ENCODE assay signal across 8 mouse cellular contexts in the genomic region with DNA sequence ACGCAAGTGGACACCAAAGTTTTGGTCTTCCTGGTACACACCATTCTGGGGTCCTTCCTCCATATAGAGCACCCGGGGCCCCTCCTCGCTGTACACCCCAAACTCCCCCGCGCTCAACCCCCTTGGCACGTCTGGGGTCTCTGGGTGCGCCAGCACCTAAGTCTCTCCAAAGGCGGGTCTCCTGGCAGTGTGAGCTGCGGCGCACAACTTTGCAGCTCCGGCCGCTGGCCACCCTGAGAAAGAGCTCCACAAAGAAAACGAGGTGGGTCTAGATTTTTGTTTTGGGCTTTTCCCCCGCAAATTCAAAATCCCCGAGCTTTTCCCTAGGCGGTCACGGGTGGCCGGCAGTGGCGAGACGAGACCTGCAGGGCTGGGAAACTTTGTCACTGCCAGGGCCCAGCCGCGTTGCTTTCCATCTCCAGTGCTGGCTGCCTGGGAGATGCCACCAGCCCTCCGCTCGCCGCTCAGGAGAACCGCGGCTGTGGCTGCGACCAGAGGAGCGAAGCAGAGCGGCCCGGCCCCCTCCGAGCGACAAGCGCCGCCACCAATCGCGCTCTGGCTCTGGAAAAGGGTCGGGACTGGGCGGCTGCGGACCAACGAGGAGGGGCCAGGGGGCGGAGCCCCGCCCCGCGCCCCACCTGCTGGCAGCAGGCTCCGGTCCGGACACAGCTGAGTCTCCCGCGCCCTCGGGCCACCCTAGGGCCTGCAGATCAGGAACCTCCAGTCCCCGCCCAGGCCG. TPM values are rescaled to one million over a fixed set of nuclear protein-coding genes. Genes with fewer than 3 reads are reported as not detected.
DNase-seq lines count a peak whose midpoint lies in the region; ATAC-seq and TF ChIP-seq lines count a peak whose summit lies in the region.

Galnt18 (minus strand) TSS at position 474 of the 739 bp plus-strand sequence.

- intact Hi-C loops in gastrocnemius, postnatal 14 days (cut with DNase I; ENCODE audit: low total_unique reads) = loop anchor here (5.0 kb wide), 1 partner anchor 188 kb away; no protein-coding TSS in a partner anchor

- no peaks in the 10 kb centered on the region for H3K9me3 ChIP-seq in hindbrain, postnatal 0 days (ENCODE audit: low read length)

- no peaks in the 10 kb centered on the region for H3K27me3 ChIP-seq in hindbrain, postnatal 0 days (ENCODE audit: insufficient read depth, low read length)

- ATAC-seq in hindbrain, postnatal 0 days = peak; percentile 96

- peak within 1 kb of the TSS; percentile 98 for H3K4me2 ChIP-seq in hindbrain, postnatal 0 days (ENCODE audit: low read depth, low read length)

- no peak for TF ChIP-seq CTCF in hindbrain, postnatal 0 days (IDR thresholded peaks at IDR 0.05; ENCODE audit: low read depth)

- peaks cover 8% of the 10 kb centered on the region; the same call in 1 of the 2 replicates for H3K4me1 ChIP-seq in hindbrain, postnatal 0 days (ENCODE audit: insufficient read depth, low read length)

- WGBS in hindbrain, postnatal 0 days = under 1% methylated on average over 49 of the region's 52 CpGs

- DNase-seq in adrenal gland, adult (ENCODE audit: inconsistent age in 2 of 2, low spot score in 1 of 2) = peak; percentile 96 to 98
- peak; percentile 94 for DNase-seq in embryo, embryonic 10 days (ENCODE audit: low spot score)
- peak; percentile 95 for DNase-seq in gastrocnemius, postnatal 14 days
- peak; percentile 94 for DNase-seq in hindbrain, postnatal 0 days (ENCODE audit: low spot score)
- peak; percentile 82 for DNase-seq in left cerebral cortex, adult 11 months (ENCODE audit: low spot score)
- peak; percentile 95 for DNase-seq in lung, postnatal 14 days
- DNase-seq in right cerebral cortex, adult 18-20 months = peak; percentile 96
- DNase-seq in urinary bladder, postnatal 14 days (ENCODE audit: low spot score) = peak; percentile 95

- H3K36me3 ChIP-seq in hindbrain, postnatal 0 days (ENCODE audit: insufficient read depth, low read length) = no peaks in the 10 kb centered on the region

- peak within 1 kb of the TSS; percentile 54 for H3K4me3 ChIP-seq in hindbrain, postnatal 0 days (ENCODE audit: low read length)

- no peak within 1 kb of the TSS for H3K27ac ChIP-seq in hindbrain, postnatal 0 days

- peak within 1 kb of the TSS; percentile 49 for H3K9ac ChIP-seq in hindbrain, postnatal 0 days (replicated peaks; ENCODE audit: low read length)

RNA-seq across cellular contexts. Expression of gene Galnt18, which starts in this region (rescaled TPM):
- total RNA-seq in gastrocnemius, postnatal 14 days (2021) = 1 to 10 TPM; 8.3 to 8.8 TPM
- total RNA-seq in hindbrain, postnatal 0 days (2014; rRNA removed) = 19.0 and 22.7 TPM in 2 replicates
- polyA plus RNA-seq in hindbrain, postnatal 0 days (2015; fragmentation: Nextera tagmentation; extraction: Ambion mirVana) = 15.3 and 15.8 TPM in 2 replicates
